Mouse (Mus musculus): ENCODE measurements around the gene Ccr6. TPM values are rescaled to one million over a fixed set of nuclear protein-coding genes. Genes with fewer than 3 reads are reported as not detected.

Gene Ccr6
- polyA plus RNA-seq, 1 experiment, result not detected

DNA sequence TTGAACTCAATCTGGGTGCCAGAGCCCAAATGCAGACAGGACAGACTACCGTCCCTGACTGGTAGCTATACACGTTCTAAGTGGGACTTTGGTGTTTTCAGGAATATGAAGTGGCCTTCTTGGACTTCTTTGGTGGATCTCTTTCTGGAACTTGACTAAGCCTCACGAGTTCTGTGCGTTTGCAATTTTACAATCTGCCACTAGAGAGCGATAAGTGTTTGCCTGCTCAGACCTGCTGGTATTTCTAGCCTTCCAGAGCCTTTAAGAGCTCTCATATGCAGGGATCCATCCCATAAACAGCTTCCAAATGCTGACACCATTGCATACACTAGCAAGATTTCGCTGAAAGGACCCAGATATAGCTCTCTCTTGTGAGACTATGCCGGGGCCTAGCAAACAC, 28.8 kb downstream of the Ccr6 start:
- peak; percentile 86 for DNase-seq (ENCODE audit: low read depth)
- TF ChIP-seq CTCF (IDR thresholded peaks at IDR 0.05; ENCODE audit: borderline replicate concordance, extremely low read depth, insufficient read depth, insufficient read length), result peak; percentile 77; the same call in 1 of the 2 replicates

DNA sequence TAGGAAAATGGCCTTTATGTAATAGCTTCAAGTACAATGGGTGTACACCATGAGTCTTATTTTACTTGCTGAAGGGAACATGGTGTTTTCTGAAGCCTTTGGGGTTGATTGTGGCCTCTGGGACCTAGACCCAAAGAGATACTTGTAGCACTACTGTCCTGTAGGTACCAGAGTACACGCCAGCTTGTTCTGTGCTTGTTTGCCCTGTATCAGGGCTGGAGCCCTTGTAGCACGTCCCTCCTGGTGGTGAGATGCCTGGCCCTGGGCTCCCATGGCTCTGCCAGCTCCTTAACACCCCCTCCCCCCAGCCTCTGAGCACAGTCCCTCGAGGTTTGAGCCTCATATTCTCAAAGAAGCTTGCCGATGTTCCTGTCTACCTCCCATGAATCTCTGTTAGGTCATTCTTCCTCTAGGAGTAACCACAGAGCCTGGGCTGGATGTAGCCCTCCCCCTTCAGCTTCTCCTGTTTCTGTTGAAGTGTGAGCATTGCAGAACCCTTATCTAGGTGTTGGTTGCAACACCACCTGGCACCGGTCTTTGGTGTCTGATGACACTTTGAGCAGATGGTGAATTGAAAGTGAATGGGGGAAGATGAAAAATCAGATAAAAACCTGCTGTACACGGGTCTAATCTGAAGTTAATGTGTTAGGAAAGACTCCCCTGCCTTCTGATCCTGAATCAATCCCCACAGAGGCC, 36.4 kb downstream of the Ccr6 start:
- TF ChIP-seq POLR2A (IDR thresholded peaks at IDR 0.05; ENCODE audit: borderline replicate concordance, extremely low read depth, insufficient read depth, insufficient read length, poor library complexity, severe bottlenecking), result no peak
- no peak for TF ChIP-seq CTCF (IDR thresholded peaks at IDR 0.05; ENCODE audit: borderline replicate concordance, extremely low read depth, insufficient read depth, insufficient read length)
- no peak for DNase-seq (ENCODE audit: low read depth)

DNA sequence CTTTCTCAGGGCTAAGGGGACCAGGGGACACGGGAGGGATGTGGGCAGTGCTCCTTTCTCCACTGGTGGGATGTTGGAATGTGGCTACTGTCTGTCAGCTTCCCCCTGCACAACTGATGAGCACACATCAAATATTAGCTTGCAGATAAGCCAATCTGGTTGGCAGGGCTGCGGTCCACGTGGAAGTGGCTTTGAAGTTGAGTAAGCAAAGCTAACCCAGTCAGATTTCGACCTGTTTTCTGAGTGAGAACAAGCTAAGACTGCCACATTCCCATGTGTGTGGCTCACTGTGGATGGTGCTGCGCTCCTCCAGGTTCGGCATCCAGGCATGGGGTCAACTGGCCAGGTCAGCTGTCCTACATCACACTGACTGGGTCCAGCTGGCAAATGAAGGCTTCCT, 37.1 kb downstream of the Ccr6 start:
- TF ChIP-seq POLR2A (IDR thresholded peaks at IDR 0.05; ENCODE audit: borderline replicate concordance, extremely low read depth, insufficient read depth, insufficient read length, poor library complexity, severe bottlenecking), result no peak
- no peak for TF ChIP-seq CTCF (IDR thresholded peaks at IDR 0.05; ENCODE audit: borderline replicate concordance, extremely low read depth, insufficient read depth, insufficient read length)
- DNase-seq (ENCODE audit: low read depth), result no peak

DNA sequence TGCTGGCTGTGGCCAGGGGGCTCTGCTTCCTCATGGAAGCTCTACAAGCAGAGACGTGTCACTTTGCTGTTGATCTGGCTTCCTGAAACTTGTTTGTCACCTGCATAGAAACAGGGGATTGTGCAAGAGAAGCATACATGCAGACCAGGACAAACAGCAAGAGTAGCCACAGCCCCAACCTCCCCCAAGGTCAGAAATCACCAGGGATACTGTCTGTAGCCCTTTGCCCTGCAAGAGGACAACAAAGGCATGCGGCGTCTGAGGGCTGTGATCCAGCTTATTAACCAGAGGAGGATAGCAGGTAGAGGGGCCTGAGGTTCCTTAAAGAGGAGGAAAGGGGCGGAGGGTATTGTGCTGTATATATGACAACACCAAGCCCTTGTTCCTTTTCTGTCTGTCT, 40.2 kb downstream of the Ccr6 start:
- TF ChIP-seq CTCF (IDR thresholded peaks at IDR 0.05; ENCODE audit: borderline replicate concordance, extremely low read depth, insufficient read depth, insufficient read length), result no peak
- no peak for TF ChIP-seq POLR2A (IDR thresholded peaks at IDR 0.05; ENCODE audit: borderline replicate concordance, extremely low read depth, insufficient read depth, insufficient read length, poor library complexity, severe bottlenecking)
- no peak for DNase-seq (ENCODE audit: low read depth)

- TF ChIP-seq CTCF (IDR thresholded peaks at IDR 0.05; ENCODE audit: borderline replicate concordance, extremely low read depth, insufficient read depth, insufficient read length), result no peak
- TF ChIP-seq POLR2A (IDR thresholded peaks at IDR 0.05; ENCODE audit: borderline replicate concordance, extremely low read depth, insufficient read depth, insufficient read length, poor library complexity, severe bottlenecking), result no peak
- no peak for DNase-seq (ENCODE audit: low read depth)
Observed at GRCm38 (mm10) chr17:8276680-8277079, 40.8 kb downstream of the Ccr6 start.

- no peak for DNase-seq (ENCODE audit: low read depth)
- TF ChIP-seq POLR2A (IDR thresholded peaks at IDR 0.05; ENCODE audit: borderline replicate concordance, extremely low read depth, insufficient read depth, insufficient read length, poor library complexity, severe bottlenecking) (no peak), CTCF (IDR thresholded peaks at IDR 0.05; ENCODE audit: borderline replicate concordance, extremely low read depth, insufficient read depth, insufficient read length) (no peak)
Observed at GRCm38 (mm10) chr17:8277266-8277665, 41.4 kb downstream of the Ccr6 start.

DNA sequence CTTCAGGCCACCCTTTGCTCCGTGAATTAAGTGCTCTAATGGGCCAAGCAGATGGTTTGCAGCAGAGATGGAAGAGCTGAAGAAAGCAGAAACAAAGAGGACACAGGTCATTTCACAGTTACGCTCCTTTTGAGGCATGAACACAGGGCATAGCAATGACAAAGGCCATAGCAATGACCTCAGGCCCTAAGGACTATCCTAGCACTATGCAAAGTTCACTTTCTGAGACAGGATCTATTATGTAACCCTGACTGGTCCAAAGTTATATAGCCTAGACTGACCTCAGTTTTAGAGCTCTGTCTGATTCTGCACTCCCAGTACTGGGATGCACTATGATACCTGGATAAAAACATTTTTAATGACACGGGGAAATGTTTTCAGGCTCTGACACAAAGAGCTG, 42.5 kb downstream of the Ccr6 start:
- no peak for TF ChIP-seq POLR2A (IDR thresholded peaks at IDR 0.05; ENCODE audit: borderline replicate concordance, extremely low read depth, insufficient read depth, insufficient read length, poor library complexity, severe bottlenecking)
- no peak for TF ChIP-seq CTCF (IDR thresholded peaks at IDR 0.05; ENCODE audit: borderline replicate concordance, extremely low read depth, insufficient read depth, insufficient read length)
- DNase-seq (ENCODE audit: low read depth), result no peak

DNA sequence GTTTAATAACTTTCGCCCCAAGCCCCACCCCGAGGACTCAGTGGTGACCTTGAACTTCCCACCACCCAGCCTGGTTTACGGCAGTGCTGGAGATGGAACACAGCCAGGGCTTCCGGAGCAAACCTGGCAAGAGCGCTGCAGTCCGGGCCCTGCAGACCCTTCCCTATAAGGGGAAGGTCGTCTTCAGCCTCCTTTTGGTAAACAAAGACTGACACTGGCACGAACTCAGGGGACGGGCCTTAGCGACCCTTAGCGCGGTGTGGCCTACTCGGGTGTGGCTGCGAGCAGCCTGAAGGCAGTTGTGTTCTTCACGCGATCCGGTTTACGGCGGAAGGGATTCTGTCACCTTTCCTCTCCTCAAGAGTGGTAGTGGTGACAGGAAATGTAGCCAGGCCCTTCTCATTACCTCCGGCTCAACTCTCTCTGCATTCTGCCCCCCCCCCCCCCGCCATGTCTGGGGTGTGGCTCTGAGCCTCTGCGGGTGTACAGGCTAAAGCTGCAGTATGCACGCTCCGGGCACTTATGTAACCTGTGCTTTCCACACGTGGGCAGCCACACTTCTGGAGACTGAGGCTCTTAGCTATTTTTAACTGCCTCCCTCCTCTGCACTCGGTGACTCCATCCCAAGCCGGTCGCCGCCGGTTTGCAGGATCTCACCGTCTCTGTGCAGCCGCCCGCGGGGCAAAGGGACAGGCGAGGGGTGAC, 47.1 kb downstream of the Ccr6 start, which contains the start of gene Mpc1:
Gene Mpc1 (plus strand): TSS at position 84 of the 705 bp plus-strand sequence.
- no peak for TF ChIP-seq CTCF (IDR thresholded peaks at IDR 0.05; ENCODE audit: borderline replicate concordance, extremely low read depth, insufficient read depth, insufficient read length)
- no peak for TF ChIP-seq POLR2A (IDR thresholded peaks at IDR 0.05; ENCODE audit: borderline replicate concordance, extremely low read depth, insufficient read depth, insufficient read length, poor library complexity, severe bottlenecking)
- DNase-seq (ENCODE audit: low read depth), result no peak

DNA sequence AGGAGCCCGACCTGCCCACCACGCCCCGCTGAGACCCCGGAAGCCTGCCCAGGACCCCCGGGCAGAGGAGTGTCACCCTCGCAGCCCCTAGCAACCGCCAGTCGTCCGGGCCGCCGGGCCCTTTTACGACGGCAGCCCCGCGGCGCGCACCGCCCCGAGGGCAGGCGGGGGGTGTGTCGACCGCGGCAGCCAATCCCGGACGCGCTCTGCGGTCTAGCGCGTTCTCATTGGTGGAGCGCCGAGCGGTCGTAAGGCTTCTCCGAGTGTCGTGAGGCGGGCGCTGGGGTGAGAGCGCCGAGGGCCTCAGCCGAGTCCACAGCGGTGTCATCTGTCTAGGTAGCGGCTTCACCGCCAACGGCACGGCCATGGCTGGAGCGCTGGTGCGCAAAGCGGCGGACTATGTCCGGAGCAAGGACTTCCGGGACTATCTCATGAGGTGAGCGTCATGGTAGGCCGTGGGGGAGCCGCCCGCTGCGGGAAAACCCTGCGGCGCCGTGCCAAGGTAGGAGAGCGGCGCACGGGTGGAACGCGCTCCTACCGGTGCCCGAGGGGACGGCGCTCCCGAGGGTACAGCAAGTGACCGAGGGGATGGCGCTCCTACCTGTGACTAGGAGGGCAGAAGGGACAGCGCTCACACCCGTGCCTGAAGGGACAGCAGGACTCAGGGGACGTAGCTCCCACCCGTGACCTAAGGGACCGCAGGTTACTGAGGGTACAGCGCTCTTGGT, 47.8 kb downstream of the Ccr6 start:
- peak; percentile 99 for DNase-seq (ENCODE audit: low read depth)
- TF ChIP-seq POLR2A (IDR thresholded peaks at IDR 0.05; ENCODE audit: borderline replicate concordance, extremely low read depth, insufficient read depth, insufficient read length, poor library complexity, severe bottlenecking), result peak; percentile 62
- TF ChIP-seq CTCF (IDR thresholded peaks at IDR 0.05; ENCODE audit: borderline replicate concordance, extremely low read depth, insufficient read depth, insufficient read length), result 0 out of 2 replicates have a peak, but pooled peaks have one; percentile 18

GRCm38 (mm10) chr17:8284254-8284661, 48.4 kb downstream of the Ccr6 start:
- no peak for TF ChIP-seq CTCF (IDR thresholded peaks at IDR 0.05; ENCODE audit: borderline replicate concordance, extremely low read depth, insufficient read depth, insufficient read length)
- no peak for DNase-seq (ENCODE audit: low read depth)

GRCm38 (mm10) chr17:8285056-8285455, 49.2 kb downstream of the Ccr6 start:
- DNase-seq (ENCODE audit: low read depth), result no peak
- no peak for TF ChIP-seq POLR2A (IDR thresholded peaks at IDR 0.05; ENCODE audit: borderline replicate concordance, extremely low read depth, insufficient read depth, insufficient read length, poor library complexity, severe bottlenecking)
- TF ChIP-seq CTCF (IDR thresholded peaks at IDR 0.05; ENCODE audit: borderline replicate concordance, extremely low read depth, insufficient read depth, insufficient read length), result no peak
